Mouse (Mus musculus) cortical plate, adult 2 months (tissue): ENCODE results near the gene Ece1. TPM values are rescaled to one million over a fixed set of nuclear protein-coding genes. Genes with fewer than 3 reads are reported as not detected.
A peak's percentile ranks its signal among the peaks of the same experiment; 100 is the strongest.

Source experiments
- H3K27ac ChIP-seq: fragments of 200-500 bp; 2 replicates; pipeline ENCODE4 v1.5.1; 2012; ENCODE audit warnings: low read length, control low read depth, inconsistent platforms; ENCODE audit not compliant: insufficient read depth
- H3K4me1 ChIP-seq: fragments of 200-500 bp; 2 replicates; pipeline ENCODE4 v1.6.1; 2011; ENCODE audit warnings: low read length; ENCODE audit not compliant: control insufficient read depth, insufficient read depth
- H3K4me3 ChIP-seq: fragments of 200-500 bp; 2 replicates; pipeline ENCODE4 v1.5.1; 2011; ENCODE audit warnings: mild to moderate bottlenecking, low read length, control low read depth; ENCODE audit not compliant: insufficient read depth
- CTCF ChIP-seq: fragments of 200-500 bp; IDR thresholded peaks from 2 replicates; pipeline ENCODE4 v1.5.1; 2011; ENCODE audit warnings: mild to moderate bottlenecking, control low read depth, low read length; ENCODE audit not compliant: insufficient read depth; ENCODE audit errors: extremely low read depth
- POLR2A ChIP-seq: fragments of 200-500 bp; IDR thresholded peaks from 2 replicates; pipeline ENCODE4 v1.6.1; 2011; ENCODE audit warnings: mild to moderate bottlenecking, low read length, control low read depth; ENCODE audit not compliant: insufficient read depth; ENCODE audit errors: extremely low read depth
- polyA plus RNA-seq: library from polyadenylated mRNA; depleted of rRNA; stranded (reverse); fragments of >200 nt; gene quantifications from 2 replicates; pipeline ENCODE4 v1.2.3, GENCODE M21; 2012

Ece1 gene
- polyA plus RNA-seq, 1 experiment = 29.8 TPM

GRCm38 (mm10) chr4:137931009-137931757 is 69.1 kb downstream of the Ece1 start:
- H3K4me1 ChIP-seq = peaks cover 3% of the 10 kb centered on the region; the same call in 1 of the 2 replicates
- TF ChIP-seq POLR2A (no peak), CTCF (no peak)
- no peak overlapping the region for H3K27ac ChIP-seq
- H3K4me3 ChIP-seq = no peak overlapping the region

- TF ChIP-seq POLR2A (no peak), CTCF (no peak)
- Histone ChIP-seq H3K4me1 (peaks cover 3% of the 10 kb centered on the region; the same call in 1 of the 2 replicates), H3K4me3 (no peak overlapping the region), H3K27ac (no peak overlapping the region)
These were observed 70.6 kb downstream of the Ece1 start for GRCm38 (mm10) chr4:137932554-137933178.

- Histone ChIP-seq H3K4me3 (no peak overlapping the region), H3K27ac (no peak overlapping the region), H3K4me1 (peaks cover 3% of the 10 kb centered on the region; the same call in 1 of the 2 replicates)
- TF ChIP-seq POLR2A = no peak
- no peak for TF ChIP-seq CTCF
These were observed 71.3 kb downstream of the Ece1 start for GRCm38 (mm10) chr4:137933328-137933727.

- no peak for TF ChIP-seq POLR2A
- TF ChIP-seq CTCF = no peak
- no peak overlapping the region for H3K4me3 ChIP-seq
- H3K27ac ChIP-seq = no peak overlapping the region
- H3K4me1 ChIP-seq = peaks cover 3% of the 10 kb centered on the region; the same call in 1 of the 2 replicates
These were observed 74.1 kb downstream of the Ece1 start for GRCm38 (mm10) chr4:137936134-137936533.

GRCm38 (mm10) chr4:137940061-137940460 is 78.0 kb downstream of the Ece1 start:
- Histone ChIP-seq H3K4me3 (no peak overlapping the region), H3K4me1 (peaks cover 10% of the 10 kb centered on the region), H3K27ac (peak overlapping the region; percentile 6; the same call in 1 of the 2 replicates)
- TF ChIP-seq CTCF (no peak), POLR2A (no peak)

- Histone ChIP-seq H3K4me3 (no peak overlapping the region), H3K27ac (peak overlapping the region; percentile 79; the same call in 1 of the 2 replicates), H3K4me1 (peaks cover 10% of the 10 kb centered on the region)
- TF ChIP-seq POLR2A (no peak), CTCF (no peak)
These were observed 79.3 kb downstream of the Ece1 start for GRCm38 (mm10) chr4:137941131-137941844.

GRCm38 (mm10) chr4:137941871-137942781 is 80.1 kb downstream of the Ece1 start:
- no peak for TF ChIP-seq POLR2A
- TF ChIP-seq CTCF = no peak
- H3K27ac ChIP-seq = peak overlapping the region; percentile 79
- H3K4me3 ChIP-seq = no peak overlapping the region
- peaks cover 10% of the 10 kb centered on the region for H3K4me1 ChIP-seq

- Histone ChIP-seq H3K27ac (no peak overlapping the region), H3K4me1 (peaks cover 10% of the 10 kb centered on the region), H3K4me3 (no peak overlapping the region)
- TF ChIP-seq POLR2A (no peak), CTCF (no peak)
These were observed 80.9 kb downstream of the Ece1 start for GRCm38 (mm10) chr4:137942782-137943486.
